Mouse (Mus musculus) heart, adult 18-20 months (tissue): Measurements from ENCODE around the gene Rab3il1. TPM values are rescaled to one million over a fixed set of nuclear protein-coding genes. Genes with fewer than 3 reads are reported as not detected.

Experiments
- DNase-seq, 2 experiments: peaks; one replicate each; pipeline ENCODE4 v3.0.0; 2021 to 2022; ENCODE audit warnings: mixed read lengths in 1 of 2
- total RNA-seq, 2 experiments: library from RNA; stranded (reverse); gene quantifications; 2 replicates each; pipeline ENCODE4 v1.2.3; 2021

Rab3il1 gene
- total RNA-seq, 2 experiments from 2014 or later = 6.6 to 6.8 TPM

- peak in 1 of 2 experiments; percentile 58 for DNase-seq
These were observed 11.9 kb downstream of the Rab3il1 start for GRCm38 (mm10) chr19:10013348-10013747.

- DNase-seq = peak; percentile 70 to 85
These were observed 12.4 kb downstream of the Rab3il1 start for GRCm38 (mm10) chr19:10013913-10014312.

- DNase-seq = no peak
These were observed 13.4 kb downstream of the Rab3il1 start for GRCm38 (mm10) chr19:10014824-10015223.

GRCm38 (mm10) chr19:10015442-10015841 lies 14.0 kb downstream of the Rab3il1 start:
- no peak for DNase-seq

GRCm38 (mm10) chr19:10016151-10016550 lies 14.7 kb downstream of the Rab3il1 start:
- DNase-seq = no peak

GRCm38 (mm10) chr19:10017637-10018526 lies 16.4 kb downstream of the Rab3il1 start:
- DNase-seq = peak; percentile 93 to 97

GRCm38 (mm10) chr19:10018527-10018818 lies 17.0 kb downstream of the Rab3il1 start:
- DNase-seq = no peak

- no peak for DNase-seq
These were observed 17.8 kb downstream of the Rab3il1 start for GRCm38 (mm10) chr19:10019214-10019760.

GRCm38 (mm10) chr19:10021981-10022380 lies 20.5 kb downstream of the Rab3il1 start:
- DNase-seq = no peak

GRCm38 (mm10) chr19:10022414-10023303 lies 21.2 kb downstream of the Rab3il1 start:
- peak; percentile 62 to 74 for DNase-seq

GRCm38 (mm10) chr19:10023304-10023758 lies 21.9 kb downstream of the Rab3il1 start:
- peak in 1 of 2 experiments; percentile 47 for DNase-seq

GRCm38 (mm10) chr19:10025169-10025875 lies 23.9 kb downstream of the Rab3il1 start:
- peak; percentile 65 to 79 for DNase-seq

GRCm38 (mm10) chr19:10029746-10030145 lies 28.3 kb downstream of the Rab3il1 start:
- no peak for DNase-seq

- DNase-seq = peak; percentile 67 to 80
These were observed 31.9 kb downstream of the Rab3il1 start for GRCm38 (mm10) chr19:10033211-10033973.

- DNase-seq = peak in 1 of 2 experiments; percentile 44
These were observed 32.9 kb downstream of the Rab3il1 start for GRCm38 (mm10) chr19:10034356-10034755.

GRCm38 (mm10) chr19:10034785-10035447 lies 33.4 kb downstream of the Rab3il1 start:
- DNase-seq = peak; percentile 79 to 90

- DNase-seq = no peak
These were observed 36.1 kb downstream of the Rab3il1 start for GRCm38 (mm10) chr19:10037534-10037933.

- DNase-seq = no peak
These were observed 36.9 kb downstream of the Rab3il1 start for GRCm38 (mm10) chr19:10038364-10038763.

- peak; percentile 64 to 65 for DNase-seq
These were observed 37.4 kb downstream of the Rab3il1 start for GRCm38 (mm10) chr19:10038910-10039309.

GRCm38 (mm10) chr19:10039615-10040014 lies 38.1 kb downstream of the Rab3il1 start:
- DNase-seq = peak in 1 of 2 experiments; percentile 41
